Mouse (Mus musculus): Measurements from ENCODE around the gene Stat4. TPM values are rescaled to one million over a fixed set of nuclear protein-coding genes. Genes with fewer than 3 reads are reported as not detected.

The Stat4 gene
- total RNA-seq, 2 experiments from 2014 or later: 3.7 to 4.9 TPM

DNA sequence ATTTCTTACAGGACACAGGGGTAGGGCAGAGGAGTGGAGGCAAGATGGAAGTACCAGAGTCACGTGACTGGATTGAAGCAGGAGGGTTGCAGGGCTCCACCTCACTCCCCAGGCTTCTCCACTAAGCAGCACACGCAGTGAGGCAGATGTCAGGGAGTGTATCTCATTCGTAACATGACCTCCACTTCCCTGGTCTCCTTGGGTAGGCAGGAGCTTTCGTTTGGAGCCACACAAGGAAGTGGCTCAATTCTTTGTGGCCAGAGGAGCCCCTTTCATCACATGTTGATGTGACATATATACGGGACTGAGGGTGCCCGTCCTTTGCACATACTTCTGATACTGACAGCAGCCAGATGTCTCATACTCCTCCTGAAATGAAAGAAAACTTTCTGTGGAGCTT lies 142.8 kb downstream of the Stat4 start:
- intact Hi-C loops (cut with DNase I): no loop called here
- no peak for DNase-seq (ENCODE audit: extremely low spot score in 1 of 2, low spot score in 2 of 2)

DNA sequence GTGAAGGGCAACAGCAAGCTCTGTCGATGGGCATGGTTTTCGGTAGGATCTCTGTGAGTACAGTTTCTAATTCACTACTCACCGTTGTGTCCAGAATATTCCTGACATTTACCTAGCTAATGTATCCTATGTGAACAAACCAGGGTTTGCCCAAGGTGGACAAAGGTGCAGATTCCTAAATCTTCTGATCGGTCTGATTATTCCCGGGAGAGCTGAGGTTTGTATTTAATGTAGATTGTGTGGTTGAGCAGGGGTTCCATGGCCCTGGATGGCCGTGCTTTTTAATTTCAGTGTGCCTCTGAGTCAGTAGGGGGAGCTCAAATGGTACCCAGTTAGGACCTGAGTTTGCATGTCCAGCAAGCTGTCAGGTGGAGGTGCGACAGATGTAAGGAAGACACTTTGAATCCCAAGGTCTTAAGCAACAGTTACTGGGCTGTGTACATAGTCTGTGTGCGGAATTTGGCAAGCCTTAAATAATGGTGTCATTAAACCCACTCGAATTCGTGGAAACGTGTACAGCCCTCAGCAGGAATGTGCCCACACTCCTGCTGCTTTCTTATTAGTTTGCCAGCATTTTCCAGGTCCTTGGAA lies 144.9 kb downstream of the Stat4 start:
- intact Hi-C loops (cut with DNase I): no loop called here
- DNase-seq (ENCODE audit: extremely low spot score in 1 of 2, low spot score in 2 of 2): no peak

DNA sequence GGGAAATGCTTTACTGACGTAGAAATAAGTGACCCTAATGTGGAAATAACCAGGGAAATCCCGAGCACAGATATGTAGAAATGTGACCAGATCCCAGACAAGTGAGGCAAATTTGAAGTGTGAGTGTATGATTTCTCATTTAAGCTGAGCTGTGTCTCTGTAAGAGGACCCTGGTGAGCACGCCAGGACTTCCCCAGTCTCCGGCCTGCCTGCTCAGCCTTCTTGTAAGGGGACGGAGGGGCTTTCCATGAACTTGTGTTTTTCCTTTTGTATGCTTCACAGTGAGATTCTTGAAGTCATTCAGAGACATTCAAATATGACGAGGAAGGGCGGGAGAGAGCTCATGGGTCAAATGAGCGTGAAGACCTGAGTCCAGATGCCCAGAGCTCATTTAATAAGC lies 146.3 kb downstream of the Stat4 start:
- intact Hi-C loops (cut with DNase I): no loop called here

DNA sequence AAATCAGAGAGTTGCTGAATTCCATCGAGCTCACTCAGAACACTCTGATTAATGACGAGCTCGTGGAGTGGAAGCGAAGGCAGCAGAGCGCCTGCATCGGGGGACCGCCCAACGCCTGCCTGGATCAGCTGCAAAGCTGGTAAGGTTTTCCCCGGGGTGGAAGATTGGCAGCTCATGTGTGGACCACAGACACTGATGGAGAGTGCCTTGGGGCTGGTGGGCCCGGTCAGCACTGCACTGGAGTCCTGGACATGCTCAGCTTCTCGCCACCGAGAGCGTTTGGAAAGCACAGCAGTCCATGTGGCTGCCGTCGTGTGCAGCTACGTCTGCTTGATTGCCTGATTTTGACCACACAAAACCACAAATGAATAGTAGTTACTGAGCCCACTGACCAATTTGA lies 150.3 kb downstream of the Stat4 start:
- intact Hi-C loops (cut with DNase I): no loop called here
- no peak for DNase-seq (ENCODE audit: extremely low spot score in 1 of 2, low spot score in 2 of 2)

More for the DNA sequence above, 146.3 kb downstream of the Stat4 start:
- no peak for DNase-seq (ENCODE audit: extremely low spot score in 1 of 2, low spot score in 2 of 2)

DNA sequence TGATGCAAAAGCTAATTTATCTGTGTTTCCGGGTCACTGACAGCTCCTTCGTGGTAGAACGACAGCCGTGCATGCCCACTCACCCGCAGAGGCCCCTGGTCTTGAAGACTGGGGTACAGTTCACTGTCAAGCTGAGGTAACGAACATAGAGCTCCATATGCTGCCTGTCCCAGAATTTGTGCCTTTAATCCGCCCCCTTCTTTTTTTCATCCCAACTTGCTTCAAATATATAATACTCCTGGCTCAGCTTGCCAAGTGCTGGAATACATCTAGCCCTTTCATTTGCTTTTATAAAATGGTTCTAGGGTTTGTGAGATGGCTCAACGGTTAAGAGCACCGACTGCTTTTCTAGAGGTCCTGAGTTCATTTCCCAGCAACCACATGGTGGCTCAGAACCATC lies 153.6 kb downstream of the Stat4 start:
- peak in 1 of 2 experiments; percentile 13 for DNase-seq (ENCODE audit: extremely low spot score in 1 of 2, low spot score in 2 of 2)
- intact Hi-C loops (cut with DNase I): loop anchor here (10.0 kb wide), 1 partner anchor 494 kb away; the partner anchor contains the start of gene Nemp2

DNA sequence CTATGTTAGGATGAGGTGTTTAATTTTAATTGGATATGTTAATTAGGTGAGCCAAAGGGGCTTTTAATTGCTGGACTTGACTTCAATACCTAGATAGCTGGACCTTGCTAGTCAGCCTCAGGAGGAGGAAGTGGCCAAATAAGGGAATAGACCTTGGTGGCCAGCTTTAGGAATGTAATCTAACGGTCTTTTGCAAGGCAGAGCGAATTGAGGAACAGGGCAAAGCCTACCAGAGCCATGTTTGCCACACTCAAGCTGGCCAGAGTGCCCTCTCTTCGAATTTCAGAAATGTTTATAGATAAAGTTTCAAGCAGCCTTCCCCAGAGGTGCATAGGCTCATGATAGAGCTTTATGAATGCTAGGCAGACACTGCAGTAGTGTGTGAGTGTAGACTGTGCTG lies 154.5 kb downstream of the Stat4 start:
- no peak for DNase-seq (ENCODE audit: extremely low spot score in 1 of 2, low spot score in 2 of 2)
- intact Hi-C loops (cut with DNase I): loop anchor here (10.0 kb wide), 1 partner anchor 493 kb away; the partner anchor contains the start of gene Nemp2

DNA sequence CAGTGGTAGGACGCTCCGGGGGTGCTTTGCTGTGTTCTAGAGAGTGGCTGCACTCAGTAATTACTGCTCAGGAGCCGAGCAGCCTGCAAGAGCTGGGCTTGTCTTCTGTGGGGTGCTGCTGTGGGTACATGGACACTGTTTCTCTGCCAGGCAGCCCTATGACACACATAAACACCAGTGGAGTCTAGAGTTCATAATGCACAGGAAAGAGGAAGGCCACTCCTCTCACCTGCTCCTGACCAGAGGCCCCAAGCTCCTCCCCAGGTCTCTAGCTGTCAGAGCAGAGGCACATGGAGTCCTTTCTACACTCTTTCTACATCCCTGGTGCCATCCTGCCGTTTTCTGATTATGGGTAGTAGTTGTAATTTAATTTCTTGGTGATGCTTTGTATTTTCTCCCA lies 155.2 kb downstream of the Stat4 start:
- intact Hi-C loops (cut with DNase I): loop anchor here (10.0 kb wide), 1 partner anchor 493 kb away; the partner anchor contains the start of gene Nemp2
- DNase-seq (ENCODE audit: extremely low spot score in 1 of 2, low spot score in 2 of 2): no peak

DNA sequence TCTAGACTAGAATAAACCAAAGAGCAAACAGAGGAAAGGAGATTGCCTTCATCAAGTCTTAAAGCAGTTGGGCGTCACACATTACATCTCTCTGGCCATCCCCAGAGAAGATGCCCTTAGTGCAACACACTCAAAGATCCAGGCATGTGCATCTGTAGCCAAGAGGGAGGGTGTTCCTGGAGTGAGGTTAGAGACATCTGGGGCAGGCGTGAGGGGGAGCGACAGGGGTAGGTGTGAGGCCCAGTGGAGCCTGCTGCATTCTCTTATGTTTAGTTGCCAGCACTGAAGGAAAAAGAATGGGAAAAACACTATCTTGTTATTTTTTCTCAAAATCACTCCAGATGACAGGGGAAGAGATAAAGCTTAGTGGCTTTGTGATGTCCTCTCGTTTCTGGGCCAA lies 156.2 kb downstream of the Stat4 start:
- intact Hi-C loops (cut with DNase I): loop anchor here (10.0 kb wide), 1 partner anchor 492 kb away; the partner anchor contains the start of gene Nemp2
- DNase-seq (ENCODE audit: extremely low spot score in 1 of 2, low spot score in 2 of 2): no peak

DNA sequence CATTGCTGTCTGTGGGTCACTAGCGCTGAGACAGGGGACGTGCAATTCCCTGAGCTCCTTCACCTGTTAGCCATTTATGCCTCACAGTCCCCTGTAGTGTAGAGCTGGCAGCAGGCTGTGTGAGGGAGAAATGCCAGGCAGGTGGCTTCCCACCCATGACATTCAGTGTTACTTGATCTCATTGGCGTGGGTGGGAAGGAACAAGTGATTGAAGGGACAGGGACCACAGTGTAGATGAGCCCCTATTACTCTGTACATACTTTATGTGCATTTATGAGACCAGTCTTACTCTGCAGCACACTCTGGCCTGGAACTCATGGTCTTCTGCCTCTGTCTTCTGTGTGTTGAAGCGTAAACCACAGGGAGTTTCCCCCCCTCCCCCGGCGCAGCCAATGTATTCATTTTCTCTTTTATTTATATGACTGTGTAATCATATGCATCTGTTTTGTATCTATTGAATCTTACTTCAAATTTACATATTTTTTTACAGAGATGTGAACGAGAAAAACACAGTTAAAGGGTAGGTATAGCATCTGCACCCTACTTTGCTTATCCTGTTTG lies 156.7 kb downstream of the Stat4 start:
- no peak for DNase-seq (ENCODE audit: extremely low spot score in 1 of 2, low spot score in 2 of 2)
- intact Hi-C loops (cut with DNase I): loop anchor here (10.0 kb wide), 1 partner anchor 491 kb away; the partner anchor contains the start of gene Nemp2

DNA sequence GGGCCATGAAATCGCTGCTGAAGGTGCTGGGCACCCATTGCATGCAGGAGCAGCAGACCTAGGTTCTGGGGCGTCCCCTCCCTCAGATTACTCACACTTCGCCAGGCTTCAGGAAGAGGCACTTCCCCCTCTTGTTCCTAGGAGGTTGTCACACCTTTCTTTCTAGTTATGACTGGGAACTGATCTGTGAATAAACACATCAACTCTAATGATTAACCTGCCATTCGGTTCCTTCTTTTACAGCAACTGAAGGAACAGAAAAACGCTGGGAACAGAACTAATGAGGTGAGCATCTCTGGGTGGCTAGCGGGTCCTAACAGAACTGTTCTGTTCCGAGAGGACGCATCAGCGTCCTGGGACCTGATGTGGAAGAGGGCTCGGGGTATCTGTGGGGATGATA lies 158.0 kb downstream of the Stat4 start:
- intact Hi-C loops (cut with DNase I): loop anchor here (5.0 to 10.0 kb wide), 3 partner anchors 122 to 490 kb away; partner anchors contain the start of gene Nemp2
- no peak for DNase-seq (ENCODE audit: extremely low spot score in 1 of 2, low spot score in 2 of 2)

DNA sequence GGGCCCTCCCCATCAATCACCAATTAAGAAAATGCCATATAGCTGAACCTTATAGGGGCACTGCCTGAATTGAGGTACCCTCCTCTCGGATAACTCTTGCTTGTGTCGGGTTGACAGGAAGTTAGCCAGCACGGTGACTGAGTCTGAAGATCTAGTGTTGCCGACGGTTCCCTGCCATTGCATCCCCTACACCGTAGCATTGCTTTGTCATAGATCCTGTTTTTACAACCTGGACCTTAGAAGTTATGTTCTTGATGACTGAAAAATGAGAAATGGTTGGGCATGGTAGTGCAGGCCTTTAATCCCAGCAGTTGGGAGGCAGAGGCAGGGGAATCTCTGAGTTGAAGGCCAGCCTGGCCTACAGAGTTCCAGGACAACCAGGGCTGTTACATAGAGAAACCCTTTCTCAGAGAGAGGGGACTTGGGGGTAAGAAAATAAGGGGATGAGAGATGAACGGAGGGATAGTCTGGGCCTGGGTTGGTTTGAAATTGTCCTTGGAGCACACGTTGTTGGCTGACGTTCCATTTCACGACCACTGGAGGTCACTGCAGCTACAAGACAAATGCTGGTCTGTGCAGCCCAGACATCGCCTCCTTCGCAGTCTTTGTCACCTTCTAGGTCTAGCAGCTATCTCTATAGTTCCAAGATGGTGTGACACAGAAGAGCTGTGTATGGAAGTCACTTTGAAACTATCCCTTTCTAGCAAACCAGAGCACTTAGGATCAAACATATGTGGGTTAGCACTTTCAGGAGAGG lies 159.4 kb downstream of the Stat4 start:
- intact Hi-C loops (cut with DNase I): loop anchor here (5.0 to 10.0 kb wide), 3 partner anchors 121 to 488 kb away; partner anchors contain the start of gene Nemp2
- DNase-seq (ENCODE audit: extremely low spot score in 1 of 2, low spot score in 2 of 2): peak; percentile 53 to 72

DNA sequence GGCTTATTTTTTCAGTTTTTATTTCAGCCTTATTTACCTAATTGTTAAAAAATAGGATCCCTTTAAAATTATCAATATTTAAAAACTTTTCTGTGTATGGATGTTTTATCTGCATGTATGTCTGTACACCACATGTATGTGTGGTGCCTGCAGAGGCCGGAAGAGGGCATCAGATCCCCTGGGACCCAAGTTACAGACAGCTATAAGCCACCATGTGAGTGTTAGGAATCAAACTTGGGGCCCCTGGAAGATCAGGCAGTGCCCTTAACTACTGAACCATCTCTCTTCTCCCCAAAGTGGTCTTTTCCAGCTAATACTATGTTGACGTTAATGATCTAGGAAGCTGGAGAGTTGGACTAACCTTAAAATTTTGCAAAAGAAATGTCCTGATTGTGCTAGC lies 160.5 kb downstream of the Stat4 start:
- no peak for DNase-seq (ENCODE audit: extremely low spot score in 1 of 2, low spot score in 2 of 2)
- intact Hi-C loops (cut with DNase I): loop anchor here (5.0 to 10.0 kb wide), 3 partner anchors 120 to 487 kb away; partner anchors contain the start of gene Nemp2

DNA sequence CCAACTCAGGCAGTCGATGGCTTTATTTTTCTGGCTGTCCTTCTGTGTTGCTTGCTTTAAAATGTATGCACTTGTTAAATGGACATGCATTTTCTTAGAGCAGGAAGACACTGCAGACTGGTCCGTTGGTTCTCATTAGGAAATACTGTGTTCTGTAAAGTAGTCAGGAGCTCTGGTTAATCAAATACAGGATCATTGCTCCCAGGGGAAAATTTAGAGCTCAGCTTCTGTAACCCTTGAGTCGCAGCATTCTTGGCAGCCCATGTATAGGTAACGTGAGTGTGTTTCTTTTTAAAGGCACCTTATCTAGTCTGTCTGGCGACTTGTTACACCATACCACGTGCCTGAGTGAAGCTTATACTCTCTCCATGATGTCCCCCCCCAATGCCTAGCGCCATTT lies 161.2 kb downstream of the Stat4 start:
- DNase-seq (ENCODE audit: extremely low spot score in 1 of 2, low spot score in 2 of 2): no peak
- intact Hi-C loops (cut with DNase I): loop anchor here (5.0 to 10.0 kb wide), 3 partner anchors 119 to 487 kb away; partner anchors contain the start of gene Nemp2

DNA sequence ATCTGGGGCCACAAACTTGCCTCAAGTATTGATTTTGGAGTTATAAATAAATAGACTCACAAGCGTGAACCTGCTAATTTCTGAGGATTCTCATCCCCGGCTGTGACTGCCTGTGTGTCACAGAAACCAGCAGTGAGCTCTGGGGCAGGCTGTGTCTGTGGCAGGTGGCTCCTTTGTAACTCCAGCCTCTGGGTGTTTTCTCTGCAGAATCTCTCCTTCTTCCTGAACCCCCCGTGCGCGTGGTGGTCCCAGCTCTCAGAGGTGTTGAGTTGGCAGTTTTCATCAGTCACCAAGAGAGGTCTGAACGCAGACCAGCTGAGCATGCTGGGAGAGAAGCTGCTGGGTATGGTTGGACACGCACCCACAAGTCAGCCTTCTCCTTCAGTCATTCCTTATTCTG lies 161.7 kb downstream of the Stat4 start:
- intact Hi-C loops (cut with DNase I): loop anchor here (5.0 to 10.0 kb wide), 3 partner anchors 119 to 486 kb away; partner anchors contain the start of gene Nemp2
- no peak for DNase-seq (ENCODE audit: extremely low spot score in 1 of 2, low spot score in 2 of 2)

DNA sequence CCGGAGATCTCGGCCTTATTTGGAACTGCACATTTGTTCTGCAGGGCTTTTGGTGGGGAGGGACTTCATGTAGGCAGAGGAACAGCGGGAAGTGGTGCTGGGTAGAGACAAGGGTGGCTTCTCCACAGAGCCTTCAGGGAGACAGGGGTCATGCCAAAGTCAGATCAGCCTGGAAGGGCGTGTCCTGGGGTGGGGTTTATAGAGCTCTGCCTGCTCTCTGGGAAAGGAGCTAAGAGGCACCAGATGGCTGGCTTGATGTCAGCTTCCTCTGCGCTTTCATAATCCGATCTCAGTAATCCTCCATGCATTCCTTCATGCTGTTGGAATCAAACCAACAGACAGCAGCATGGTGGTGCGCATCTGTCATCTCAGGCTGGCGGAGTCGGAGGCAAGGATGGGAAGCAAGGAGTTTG lies 163.0 kb downstream of the Stat4 start:
- peak; percentile 50 to 66 for DNase-seq (ENCODE audit: extremely low spot score in 1 of 2, low spot score in 2 of 2)

DNA sequence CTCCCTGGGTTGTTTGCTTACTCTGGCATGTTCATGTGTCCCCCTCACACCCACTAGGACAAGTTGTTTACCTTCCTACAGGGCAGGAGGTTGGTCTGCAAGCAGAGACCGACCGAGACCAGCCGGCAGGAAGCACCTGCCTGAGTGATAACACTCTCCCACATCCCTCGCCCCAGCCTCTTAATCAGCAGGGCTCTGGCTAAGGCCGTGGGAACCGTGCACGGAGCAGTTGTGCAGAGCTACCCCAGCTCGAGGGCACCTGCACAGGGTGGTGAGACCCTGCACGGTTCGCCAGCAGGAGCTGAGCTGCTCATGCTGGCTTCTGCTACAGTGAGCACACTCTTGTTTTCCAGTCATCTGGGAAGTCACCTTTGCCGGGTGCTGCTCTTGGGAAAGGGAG lies 163.7 kb downstream of the Stat4 start:
- intact Hi-C loops (cut with DNase I): no loop called here
- DNase-seq (ENCODE audit: extremely low spot score in 1 of 2, low spot score in 2 of 2): peak in 1 of 2 experiments; percentile 66

More for the DNA sequence above, 163.0 kb downstream of the Stat4 start:
- intact Hi-C loops (cut with DNase I): loop anchor here (5.0 to 10.0 kb wide), 3 partner anchors 117 to 485 kb away; partner anchors contain the start of gene Nemp2

DNA sequence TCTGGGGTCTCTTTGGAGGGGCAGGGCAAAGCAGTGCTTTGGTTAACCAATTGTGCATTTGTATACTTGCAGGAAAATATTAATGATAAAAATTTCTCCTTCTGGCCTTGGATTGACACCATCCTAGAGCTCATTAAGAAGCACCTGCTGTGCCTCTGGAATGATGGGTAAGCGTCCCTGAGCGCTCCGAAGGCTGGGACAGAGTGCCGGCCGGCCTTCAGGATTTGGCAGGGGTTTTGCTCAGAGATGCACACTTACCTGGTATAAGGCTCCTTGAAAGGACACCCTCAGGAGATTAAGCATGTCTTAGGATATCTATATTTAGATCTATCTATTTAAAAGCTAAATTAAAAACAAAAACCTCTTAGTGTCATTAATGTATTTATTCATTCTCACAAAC lies 164.2 kb downstream of the Stat4 start:
- no peak for DNase-seq (ENCODE audit: extremely low spot score in 1 of 2, low spot score in 2 of 2)
- intact Hi-C loops (cut with DNase I): no loop called here

DNA sequence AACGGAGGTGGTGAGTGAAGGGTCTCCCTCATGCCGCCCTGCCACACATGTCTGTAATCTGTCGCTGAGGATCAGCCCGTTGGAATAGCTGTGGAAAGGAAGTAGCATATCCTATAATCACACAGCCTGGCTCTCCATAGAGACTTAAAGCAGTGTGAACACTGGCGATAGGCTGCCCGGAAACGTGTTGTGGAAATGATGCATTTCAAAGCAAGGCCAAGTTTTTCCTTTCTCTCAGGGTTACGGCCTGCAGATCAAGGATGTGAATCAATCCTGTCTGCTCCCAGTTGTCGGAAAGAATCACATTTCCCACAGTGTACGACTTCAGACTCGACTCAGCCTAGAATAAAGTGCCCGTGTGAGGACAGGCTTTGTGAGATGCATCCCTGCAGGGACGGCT lies 165.4 kb downstream of the Stat4 start:
- intact Hi-C loops (cut with DNase I): no loop called here
- no peak for DNase-seq (ENCODE audit: extremely low spot score in 1 of 2, low spot score in 2 of 2)

DNA sequence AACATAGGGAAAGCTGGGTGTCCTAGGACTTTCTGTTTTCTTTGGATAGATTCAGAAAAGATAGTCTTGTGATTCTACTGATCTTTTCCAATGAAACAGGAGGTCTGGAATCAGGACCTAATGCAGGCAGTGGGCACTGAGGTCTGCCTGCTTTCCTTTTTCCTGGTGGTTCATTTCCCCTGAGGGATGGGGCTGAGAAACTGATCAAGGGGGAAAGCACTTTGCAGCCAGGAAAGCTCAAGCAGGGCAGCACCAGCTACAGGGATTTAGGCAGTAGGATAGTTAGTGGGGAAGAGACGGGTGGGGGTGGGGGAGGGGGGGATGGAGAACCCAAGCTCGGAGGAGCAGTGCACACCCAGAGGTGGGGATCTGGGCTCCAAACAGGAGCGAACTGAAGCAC lies 166.0 kb downstream of the Stat4 start:
- no peak for DNase-seq (ENCODE audit: extremely low spot score in 1 of 2, low spot score in 2 of 2)
- intact Hi-C loops (cut with DNase I): no loop called here
